Mouse (Mus musculus) lung, postnatal 0 days (tissue): ENCODE results near the gene Pacsin1.

Experiments
- CTCF ChIP-seq: IDR thresholded peaks from 2 replicates; pipeline ENCODE4 v1.5.1; 2016; ENCODE audit warnings: antibody characterized with exemption, mild to moderate bottlenecking
- EP300 ChIP-seq: IDR thresholded peaks from 2 replicates; pipeline ENCODE4 v1.6.1; 2016; ENCODE audit warnings: antibody characterized with exemption, mild to moderate bottlenecking, control low read depth

- no peak for TF ChIP-seq CTCF
- TF ChIP-seq EP300: no peak
These were observed 70.1 kb downstream of the Pacsin1 start for GRCm38 (mm10) chr17:27725412-27725811.
